12 mouse cellular contexts compared by ENCODE assay signal in genomic region chr17:88473766-88474165, GRCm38 (mm10). TPM values are rescaled to one million over a fixed set of nuclear protein-coding genes. Genes with fewer than 3 reads are reported as not detected.
DNase-seq lines count a peak whose midpoint lies in the region; TF ChIP-seq lines count a peak whose summit lies in the region.
"Had no signal": no experiment of that assay in that cellular context is flagged by ENCODE, and none has a peak within 500 bp of the region (broad histone marks: within the 10 kb centered on the region; RNA-seq: fewer than 3 reads in every experiment).

No protein-coding gene starts in this region.

- WGBS in lung, adult 2 months: 68% methylated on average over 2 of the region's 2 CpGs

- DNase-seq in adrenal gland, postnatal 14 days: peak; percentile 12
- no peak for DNase-seq in adrenal gland, adult 18-20 months (ENCODE audit: low spot score in 2 of 2)
- DNase-seq in kidney, postnatal 10 days: peak; percentile 36
- no peak for DNase-seq in kidney, adult 18-20 months
- DNase-seq in A20 (ENCODE audit: low read depth, low spot score): peak; percentile 36
- peak; percentile 40 for DNase-seq in left cerebral cortex, postnatal 4 days
- no peak for DNase-seq in heart, adult 18-20 months
- no peak for DNase-seq in lung, adult 2 months
- DNase-seq: gastrocnemius, postnatal 10 days had no signal

- H3K4me1 ChIP-seq in lung, adult 2 months (ENCODE audit: control insufficient read depth, insufficient read depth, low read length): no peaks in the 10 kb centered on the region; the same call in 1 of the 2 replicates
- H3K4me1 ChIP-seq: heart, embryonic 15.5 days; limb, embryonic 15.5 days had no signal

- intact Hi-C loops in left cerebral cortex, postnatal 4 days (cut with DNase I): no loop called here

- H3K4me3 ChIP-seq in lung, adult 2 months (replicated peaks; ENCODE audit: extremely low read depth, low read depth, low read length): no peak overlapping the region
- H3K4me3 ChIP-seq: heart, embryonic 15.5 days; limb, embryonic 15.5 days; midbrain, embryonic 13.5 days had no signal

- no peak for TF ChIP-seq CTCF in lung, adult 2 months (IDR thresholded peaks at IDR 0.05; ENCODE audit: insufficient read depth, low read length)

- no peak for TF ChIP-seq POLR2A in lung, adult 2 months (IDR thresholded peaks at IDR 0.05; ENCODE audit: borderline replicate concordance, extremely low read depth, low read depth, low read length)

RNA-seq across cellular contexts. Expression of gene Foxn2, which starts 33.3 kb away (rescaled TPM):
- 21.8 and 27.3 TPM in 2 replicates for total RNA-seq in adrenal gland, postnatal 14 days (2021)
- 10 to 100 TPM; 19.0 to 20.9 TPM for total RNA-seq in adrenal gland, adult 18-20 months (2021)
- total RNA-seq in left cerebral cortex, postnatal 4 days (2021): 10 to 100 TPM; 13.7 to 14.6 TPM
- 1 to 10 TPM; 7.4 to 7.9 TPM for total RNA-seq in heart, adult 18-20 months (2021)
- polyA plus RNA-seq in lung, adult 2 months (2012; rRNA removed): 7.0 and 7.5 TPM in 2 replicates

RNA-seq across cellular contexts. Expression of gene Ppp1r21, which starts 56.2 kb away (rescaled TPM):
- total RNA-seq in adrenal gland, postnatal 14 days (2021): 36.7 and 42.7 TPM in 2 replicates
- 10 to 100 TPM; 40.0 to 48.9 TPM for total RNA-seq in adrenal gland, adult 18-20 months (2021)
- 10 to 100 TPM; 71.4 to 71.6 TPM for total RNA-seq in left cerebral cortex, postnatal 4 days (2021)
- total RNA-seq in heart, adult 18-20 months (2021): 10 to 100 TPM; 10.1 to 10.8 TPM
- polyA plus RNA-seq in lung, adult 2 months (2012; rRNA removed): 22.8 and 31.2 TPM in 2 replicates

Comparison
In these comparisons a context has a peak if more than half of its experiments do, and no peak if none do; other contexts are left out.
1. DNase-seq: peak in adrenal gland, postnatal 14 days (single experiment), kidney, postnatal 10 days (single experiment), A20 (single experiment) and left cerebral cortex, postnatal 4 days (single experiment); none in adrenal gland, adult 18-20 months (0 of 2), kidney, adult 18-20 months (single experiment), heart, adult 18-20 months (0 of 2) and lung, adult 2 months (single experiment).